Mouse (Mus musculus) erythroblast, embryonic 14.5 days (primary cell): Measurements from ENCODE around the gene Cep128.

Source experiments
- GATA1 ChIP-seq: IDR thresholded peaks from 2 replicates; pipeline ENCODE4 v1.6.1; 2012; ENCODE audit warnings: low read length, inconsistent platforms, mixed read lengths
- TAL1 ChIP-seq: IDR thresholded peaks from 3 replicates; pipeline ENCODE4 v1.6.1; 2012; ENCODE audit warnings: low read length, inconsistent platforms, mixed read lengths

- TF ChIP-seq TAL1 (no peak), GATA1 (no peak)
These were observed 369.1 kb downstream of the Cep128 start for GRCm38 (mm10) chr12:91015075-91015474.
